Mouse (Mus musculus) stomach, postnatal 0 days (tissue): ENCODE data around the gene Hist1h2bq.
"Not testable (repeated sequence)": the region's sequence is repeated elsewhere in the genome, so short reads cannot be mapped to it uniquely, and the experiment has no call there.

Experiments
- CTCF ChIP-seq: IDR thresholded peaks from 2 replicates; pipeline ENCODE4 v1.5.1; 2016; ENCODE audit warnings: antibody characterized with exemption, low read depth, mild to moderate bottlenecking, moderate library complexity
- EP300 ChIP-seq: optimal IDR thresholded peaks from 2 replicates; pipeline ENCODE3; 2016; ENCODE audit warnings: antibody characterized with exemption

- TF ChIP-seq CTCF, EP300: not testable (repeated sequence)
Observed at GRCm38 (mm10) chr13:21820082-21820890, 10.3 kb upstream of the Hist1h2bq start.
